ENCODE assay signal across 8 mouse cellular contexts in genomic region chr8:82402261-82402685, GRCm38 (mm10). TPM values are rescaled to one million over a fixed set of nuclear protein-coding genes. Genes with fewer than 3 reads are reported as not detected.
DNase-seq lines count a peak whose midpoint lies in the region; ATAC-seq and TF ChIP-seq lines count a peak whose summit lies in the region.

No protein-coding gene starts in this region.

- no peaks in the 10 kb centered on the region for H3K79me2 ChIP-seq in myocyte (ENCODE audit: control insufficient read depth, insufficient read depth)

- H3K9ac ChIP-seq in hindbrain, embryonic 13.5 days: peak overlapping the region; percentile 35; the same call in 1 of the 2 replicates
- peak overlapping the region; percentile 50 for H3K9ac ChIP-seq in liver, embryonic 13.5 days

- peaks cover 4% of the 10 kb centered on the region; the same call in 1 of the 2 replicates for H3K4me1 ChIP-seq in bone marrow, adult 2 months (ENCODE audit: control insufficient read depth, insufficient read depth, low read length)
- peaks cover 17% of the 10 kb centered on the region for H3K4me1 ChIP-seq in hindbrain, embryonic 13.5 days (replicated peaks)
- H3K4me1 ChIP-seq in liver, embryonic 13.5 days (replicated peaks): peaks cover 16% of the 10 kb centered on the region

- DNase-seq in cerebellum, adult 18-20 months: peak; percentile 2 to 10
- DNase-seq in cerebellum, adult 11 months: no peak
- DNase-seq in forelimb bud, embryonic 11.5 days (ENCODE audit: low read depth, low spot score): peak; percentile 21
- no peak for DNase-seq in liver, embryonic 13.5 days

- peaks cover 11% of the 10 kb centered on the region; the same call in 1 of the 2 replicates for H3K27me3 ChIP-seq in hindbrain, embryonic 13.5 days
- H3K27me3 ChIP-seq in liver, embryonic 13.5 days: no peaks in the 10 kb centered on the region
- no peaks in the 10 kb centered on the region for H3K27me3 ChIP-seq in myocyte (ENCODE audit: control insufficient read depth, insufficient read depth, insufficient read length)

- peak overlapping the region; percentile 58 for H3K4me2 ChIP-seq in hindbrain, embryonic 13.5 days
- peak overlapping the region; percentile 65 for H3K4me2 ChIP-seq in liver, embryonic 13.5 days
- peak overlapping the region; percentile 54 for H3K4me2 ChIP-seq in myocyte (ENCODE audit: low read depth)

- no peak for TF ChIP-seq CTCF in bone marrow, adult 2 months (IDR thresholded peaks at IDR 0.05; ENCODE audit: control insufficient read depth, insufficient read depth, low read length)

- H3K27ac ChIP-seq in bone marrow, adult 2 months (ENCODE audit: control insufficient read depth, insufficient read depth, low read depth, low read length, poor library complexity): peak overlapping the region; percentile 53
- no peak overlapping the region for H3K27ac ChIP-seq in hindbrain, embryonic 13.5 days
- H3K27ac ChIP-seq in liver, embryonic 13.5 days: peak overlapping the region; percentile 63

- no peaks in the 10 kb centered on the region for H3K9me3 ChIP-seq in hindbrain, embryonic 13.5 days
- no peaks in the 10 kb centered on the region for H3K9me3 ChIP-seq in liver, embryonic 13.5 days (replicated peaks)

- no peak overlapping the region for H3ac ChIP-seq in myocyte (ENCODE audit: control insufficient read depth, insufficient read length)

- WGBS in bone marrow, adult 2 months: under 1% methylated on average over 13 of the region's 13 CpGs
- 1% methylated on average over 13 of the region's 13 CpGs for WGBS in hindbrain, embryonic 13.5 days
- under 1% methylated on average over 13 of the region's 13 CpGs for WGBS in liver, embryonic 13.5 days (ENCODE audit: insufficient replicate concordance)

- no peak for ATAC-seq in hindbrain, embryonic 13.5 days (ENCODE audit: low FRiP score)
- ATAC-seq in liver, embryonic 13.5 days (ENCODE audit: low read depth): peak; percentile 41; the same call in 1 of the 2 replicates
- no peak for ATAC-seq in erythroid progenitor cell, adult 5-6 weeks (replicated peaks; ENCODE audit: low FRiP score, poor library complexity, severe bottlenecking)

- no peaks in the 10 kb centered on the region for H3K36me3 ChIP-seq in hindbrain, embryonic 13.5 days
- H3K36me3 ChIP-seq in liver, embryonic 13.5 days: no peaks in the 10 kb centered on the region
- H3K36me3 ChIP-seq in myocyte (ENCODE audit: control insufficient read depth, insufficient read depth): no peaks in the 10 kb centered on the region

- H3K4me3 ChIP-seq in bone marrow, adult 2 months (replicated peaks; ENCODE audit: control insufficient read depth, low read depth, low read length): peak overlapping the region; percentile 74
- peak overlapping the region; percentile 38 for H3K4me3 ChIP-seq in hindbrain, embryonic 13.5 days
- H3K4me3 ChIP-seq in liver, embryonic 13.5 days (replicated peaks): peak overlapping the region; percentile 61
- no peak overlapping the region for H3K4me3 ChIP-seq in myocyte

- no peak for TF ChIP-seq POLR2A in bone marrow, adult 2 months (IDR thresholded peaks at IDR 0.05; ENCODE audit: borderline replicate concordance, control insufficient read depth, low read depth, low read length)
- no peak for TF ChIP-seq POLR2A in myocyte (IDR thresholded peaks at IDR 0.05; ENCODE audit: insufficient read length, low read depth)

TF ChIP-seq in myocyte, 11 proteins besides CTCF, POLR2A, EP300 and RAD21:
- no peak for TF ChIP-seq REST (IDR thresholded peaks at IDR 0.05; ENCODE audit: insufficient read depth, insufficient read length)
- TF ChIP-seq SRF (IDR thresholded peaks at IDR 0.05; ENCODE audit: control insufficient read depth, insufficient read length, low read depth): no peak
- no peak for TF ChIP-seq USF1 (IDR thresholded peaks at IDR 0.05; ENCODE audit: low read depth)
- no peak for TF ChIP-seq MYOG (IDR thresholded peaks at IDR 0.05; ENCODE audit: control insufficient read depth in 1 of 3, insufficient read depth in 1 of 3, insufficient read length in 2 of 3, low read depth in 2 of 3)
- no peak for TF ChIP-seq CEBPB (IDR thresholded peaks at IDR 0.05; ENCODE audit: insufficient read depth, poor library complexity, severe bottlenecking)
- TF ChIP-seq E2F4 (IDR thresholded peaks at IDR 0.05; ENCODE audit: insufficient read depth): no peak
- TF ChIP-seq TCF12 (IDR thresholded peaks at IDR 0.05; ENCODE audit: insufficient read depth, poor library complexity, severe bottlenecking): no peak
- TF ChIP-seq TCF3 (IDR thresholded peaks at IDR 0.05; ENCODE audit: insufficient read length, low read depth): no peak
- TF ChIP-seq MAX (IDR thresholded peaks at IDR 0.05; ENCODE audit: low read depth): no peak
- no peak for TF ChIP-seq POLR2AphosphoS2 (IDR thresholded peaks at IDR 0.05; ENCODE audit: insufficient read length, low read depth)
- no peak for TF ChIP-seq MYOD1 (IDR thresholded peaks at IDR 0.05; ENCODE audit: control insufficient read depth in 1 of 3, insufficient read length in 2 of 3, low read depth in 2 of 3)

RNA-seq across cellular contexts. Expression of gene Il15, which starts 0.7 kb away (rescaled TPM):
- polyA plus RNA-seq in bone marrow, adult 2 months (2011; ENCODE audit: insufficient read depth, insufficient read length, low replicate concordance, missing spikeins): 7.3 and 21.8 TPM in 2 replicates
- 0.68 and 1.00 TPM in 2 replicates for polyA plus RNA-seq in hindbrain, embryonic 13.5 days (2015; fragmentation: Nextera tagmentation; extraction: Ambion mirVana)
- polyA plus RNA-seq in liver, embryonic 13.5 days (2015; fragmentation: Nextera tagmentation; extraction: Ambion mirVana): 4.5 and 5.5 TPM in 2 replicates
- 0.12 TPM for polyA plus RNA-seq in myocyte (2012; fragmentation: generic; extraction: Trizol)
- 7.9 and 15.9 TPM in 2 replicates for total RNA-seq in erythroid progenitor cell, adult 5-6 weeks (2015; ENCODE audit: low replicate concordance)
- 0.90 and 3.8 TPM in 2 replicates for total RNA-seq in erythroid progenitor cell, adult 5-6 weeks (2017; ENCODE audit: low replicate concordance)

Comparison
In these comparisons a context has a peak if more than half of its experiments do, and no peak if none do; other contexts are left out.
1. DNase-seq: peak in cerebellum, adult 18-20 months (2 of 2) and forelimb bud, embryonic 11.5 days (single experiment); none in cerebellum, adult 11 months (single experiment) and liver, embryonic 13.5 days (single experiment).
2. Peak in every context shown above with its lines, with median percentiles within 50 percentile points of each other: H3K4me2 ChIP-seq.